Mouse (Mus musculus) hindbrain, embryonic 16.5 days (tissue): ENCODE measurements around the gene Rps11. TPM values are rescaled to one million over a fixed set of nuclear protein-coding genes. Genes with fewer than 3 reads are reported as not detected.
"Not testable (repeated sequence)": the region's sequence is repeated elsewhere in the genome, so short reads cannot be mapped to it uniquely, and the experiment has no call there.

ENCODE experiments used
- ATAC-seq: fragments of 200-750 bp; cut with Nextera tagmentation; 2 replicates; pipeline ENCODE4 v1.8.0; 2017; ENCODE audit warnings: moderate TSS enrichment, moderate library complexity
- H3K27ac ChIP-seq: fragments of 300-500 bp; sonication (generic); 2 replicates; pipeline ENCODE4 v1.5.1; 2014; ENCODE audit warnings: low read depth, mild to moderate bottlenecking, control low read depth, low read length, moderate library complexity
- H3K27me3 ChIP-seq: fragments of 300-500 bp; sonication (generic); replicated peaks from 2 replicates; pipeline ENCODE4 v1.6.1; 2014; ENCODE audit warnings: low read length; ENCODE audit not compliant: control insufficient read depth, insufficient read depth
- H3K36me3 ChIP-seq: fragments of 300-500 bp; sonication (generic); 2 replicates; pipeline ENCODE4 v1.6.1; 2014; ENCODE audit warnings: mild to moderate bottlenecking, low read length, moderate library complexity, mixed read lengths; ENCODE audit not compliant: control insufficient read depth, insufficient read depth
- H3K4me1 ChIP-seq: fragments of 300-500 bp; sonication (generic); 2 replicates; pipeline ENCODE4 v1.6.1; 2014; ENCODE audit warnings: low read depth, low read length; ENCODE audit not compliant: control insufficient read depth, insufficient read depth
- H3K4me2 ChIP-seq: fragments of 300-500 bp; sonication (generic); 2 replicates; pipeline ENCODE4 v1.6.1; 2014; ENCODE audit warnings: mild to moderate bottlenecking, low read length, control low read depth, moderate library complexity
- H3K4me3 ChIP-seq: fragments of 300-500 bp; sonication (generic); 2 replicates; pipeline ENCODE4 v1.5.1; 2014; ENCODE audit warnings: mild to moderate bottlenecking, low read length, control low read depth, moderate library complexity
- H3K9ac ChIP-seq: fragments of 300-500 bp; sonication (generic); 2 replicates; pipeline ENCODE4 v1.6.1; 2014; ENCODE audit warnings: low read depth, mild to moderate bottlenecking, control low read depth, low read length, moderate library complexity
- H3K9me3 ChIP-seq: fragments of 300-500 bp; sonication (generic); 2 replicates; pipeline ENCODE4 v1.6.1; 2014; ENCODE audit warnings: mild to moderate bottlenecking, low read length, moderate library complexity; ENCODE audit not compliant: control insufficient read depth
- WGBS: fragments of 180-500 bp; shearing (Covaris S2); extraction: QIAGEN DNeasy Blood & Tissue Kit; methylation state at CpG from one replicate; pipeline ENCODE4 v1.1.7; 2014; 5-methylcytosine and 5-hydroxymethylcytosine counted together
- polyA plus RNA-seq: library from polyadenylated mRNA; unstranded; fragments of >200 nt; fragmentation: Nextera tagmentation; extraction: Ambion mirVana; gene quantifications from 2 replicates; pipeline ENCODE4 v1.2.1, GENCODE M21; 2015

The Rps11 gene
- polyA plus RNA-seq, 1 experiment from 2014 or later: 709 TPM

- no peak overlapping the region for H3K27ac ChIP-seq
- peaks cover 54% of the 10 kb centered on the region for H3K36me3 ChIP-seq
- H3K9ac ChIP-seq: no peak overlapping the region
- no peaks in the 10 kb centered on the region for H3K9me3 ChIP-seq
- ATAC-seq: no peak
- no peak overlapping the region for H3K4me3 ChIP-seq
- H3K27me3 ChIP-seq: no peaks in the 10 kb centered on the region
- H3K4me1 ChIP-seq: peaks cover 23% of the 10 kb centered on the region
- H3K4me2 ChIP-seq: no peak overlapping the region
Observed at GRCm38 (mm10) chr7:45121966-45122365, 2.3 kb downstream of the Rps11 start.

DNA sequence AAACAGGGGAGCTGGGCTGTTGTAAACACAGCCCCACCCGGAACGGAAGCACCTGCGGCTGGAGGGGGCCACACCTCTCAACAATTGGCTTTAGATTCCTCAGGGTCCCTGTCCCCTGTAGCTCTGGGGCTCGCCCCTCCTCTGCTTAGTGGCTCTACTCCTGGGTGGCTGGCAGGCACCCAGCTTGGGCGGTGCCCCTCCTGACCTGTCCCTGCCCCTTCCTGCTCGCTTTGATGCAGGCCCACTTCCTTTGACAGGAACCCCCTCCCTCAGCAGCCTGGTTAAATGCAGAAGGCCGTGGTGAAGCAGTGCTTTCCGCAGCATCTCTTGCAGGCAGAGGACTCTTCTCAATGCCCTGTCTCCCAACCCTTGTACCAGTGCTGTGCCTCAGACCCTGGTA is 2.8 kb downstream of the Rps11 start:
- Histone ChIP-seq H3K9ac (no peak overlapping the region), H3K36me3 (peaks cover 50% of the 10 kb centered on the region), H3K4me3 (no peak overlapping the region), H3K27me3 (no peaks in the 10 kb centered on the region), H3K4me2 (no peak overlapping the region), H3K27ac (no peak overlapping the region), H3K9me3 (no peaks in the 10 kb centered on the region), H3K4me1 (peaks cover 18% of the 10 kb centered on the region)
- WGBS: 65% methylated on average over 8 of the region's 8 CpGs
- no peak for ATAC-seq

DNA sequence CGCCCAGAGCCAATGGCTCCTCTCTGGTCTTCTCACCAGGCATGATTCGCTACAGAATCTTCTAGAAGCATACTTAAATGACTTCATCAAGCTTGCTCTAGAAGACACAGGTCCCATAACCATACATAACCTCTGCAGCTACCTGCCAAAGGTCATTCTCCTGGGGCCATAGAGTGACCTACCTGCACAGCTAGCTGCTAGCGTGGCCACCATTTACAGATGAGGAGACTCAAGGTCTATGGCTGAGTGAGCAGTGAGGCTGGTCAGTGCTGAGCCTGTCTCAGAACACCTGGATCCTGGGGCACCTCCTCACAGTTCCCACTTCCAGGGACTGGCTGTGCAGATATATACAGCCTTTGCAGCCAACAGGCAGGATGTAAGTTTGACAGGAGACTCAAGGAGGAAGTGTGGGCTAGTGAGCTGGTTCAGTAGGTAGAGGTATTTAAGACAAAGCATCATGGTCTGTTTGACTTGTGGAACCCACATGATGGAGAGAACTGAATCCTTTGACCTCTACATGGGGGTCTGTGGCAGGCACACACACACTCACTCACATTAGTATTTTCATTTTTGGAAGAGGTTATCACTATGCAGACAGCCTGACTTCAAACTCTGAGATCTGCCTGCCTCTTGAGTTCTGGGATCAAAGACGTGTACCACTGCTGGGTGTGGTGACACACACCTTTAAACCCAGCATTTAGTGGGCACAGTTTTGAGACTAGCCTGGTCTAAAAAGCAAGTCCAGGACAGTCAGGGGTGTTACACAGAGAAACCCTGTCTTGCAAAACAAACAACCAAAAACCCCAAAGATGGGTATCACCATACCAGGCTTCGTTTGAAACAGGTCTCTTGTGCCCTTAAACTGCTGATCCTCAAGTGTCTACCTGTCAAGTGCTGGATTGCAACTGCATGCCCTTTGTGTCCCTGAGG is 4.2 kb downstream of the Rps11 start:
- Histone ChIP-seq H3K4me1 (peaks cover 14% of the 10 kb centered on the region), H3K9me3 (no peaks in the 10 kb centered on the region), H3K9ac (no peak overlapping the region), H3K27me3 (no peaks in the 10 kb centered on the region), H3K36me3 (peaks cover 37% of the 10 kb centered on the region), H3K4me3 (no peak overlapping the region), H3K4me2 (no peak overlapping the region), H3K27ac (peak overlapping the region; percentile 23; the same call in 1 of the 2 replicates)
- ATAC-seq: no peak
- 86% methylated on average over 5 of the region's 5 CpGs for WGBS

- ATAC-seq: no peak
- H3K4me1 ChIP-seq: peaks cover 11% of the 10 kb centered on the region
- WGBS: 90% methylated on average over 6 of the region's 6 CpGs
- H3K4me3 ChIP-seq: no peak overlapping the region
- no peak overlapping the region for H3K4me2 ChIP-seq
- no peak overlapping the region for H3K9ac ChIP-seq
- no peaks in the 10 kb centered on the region for H3K27me3 ChIP-seq
- no peaks in the 10 kb centered on the region for H3K9me3 ChIP-seq
- peaks cover 36% of the 10 kb centered on the region for H3K36me3 ChIP-seq
- H3K27ac ChIP-seq: no peak overlapping the region
Observed at GRCm38 (mm10) chr7:45118336-45118735, 5.9 kb downstream of the Rps11 start.

DNA sequence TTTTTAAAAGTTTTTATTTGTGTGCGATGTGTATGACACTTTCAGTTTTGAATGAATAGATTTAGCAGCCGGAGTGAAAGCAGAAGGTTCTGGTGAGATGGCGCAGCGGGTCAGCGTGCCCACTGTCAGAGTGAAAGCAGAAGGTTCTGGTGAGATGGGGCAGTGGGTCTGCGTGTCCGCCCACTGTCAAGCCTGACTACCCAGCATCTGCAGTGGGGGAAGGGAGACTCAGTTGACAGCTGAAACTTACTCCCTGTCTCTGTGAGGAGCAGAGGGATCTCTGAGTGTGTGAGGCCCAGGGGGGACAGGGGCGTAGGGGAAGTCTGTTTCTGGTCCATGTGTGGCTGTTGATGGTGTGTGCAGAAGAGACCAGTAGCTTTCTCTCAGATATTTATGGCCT is 6.7 kb downstream of the Rps11 start:
- Histone ChIP-seq H3K27ac (no peak overlapping the region), H3K4me2 (no peak overlapping the region), H3K4me1 (peaks cover 4% of the 10 kb centered on the region), H3K9ac (no peak overlapping the region), H3K27me3 (no peaks in the 10 kb centered on the region), H3K36me3 (peaks cover 30% of the 10 kb centered on the region), H3K9me3 (no peaks in the 10 kb centered on the region), H3K4me3 (no peak overlapping the region)
- 73% methylated on average over 8 of the region's 8 CpGs for WGBS
- ATAC-seq: no peak

GRCm38 (mm10) chr7:45113476-45113875 is 10.8 kb downstream of the Rps11 start:
- H3K27ac ChIP-seq: no peak overlapping the region
- no peak overlapping the region for H3K9ac ChIP-seq
- 82% methylated on average over 2 of the region's 2 CpGs for WGBS
- H3K4me3 ChIP-seq: no peak overlapping the region
- ATAC-seq: no peak
- no peaks in the 10 kb centered on the region for H3K4me1 ChIP-seq
- H3K9me3 ChIP-seq: no peaks in the 10 kb centered on the region
- H3K4me2 ChIP-seq: no peak overlapping the region
- 0 out of 2 replicates have a peak, but pooled peaks cover 2% of the 10 kb centered on the region for H3K36me3 ChIP-seq
- no peaks in the 10 kb centered on the region for H3K27me3 ChIP-seq

DNA sequence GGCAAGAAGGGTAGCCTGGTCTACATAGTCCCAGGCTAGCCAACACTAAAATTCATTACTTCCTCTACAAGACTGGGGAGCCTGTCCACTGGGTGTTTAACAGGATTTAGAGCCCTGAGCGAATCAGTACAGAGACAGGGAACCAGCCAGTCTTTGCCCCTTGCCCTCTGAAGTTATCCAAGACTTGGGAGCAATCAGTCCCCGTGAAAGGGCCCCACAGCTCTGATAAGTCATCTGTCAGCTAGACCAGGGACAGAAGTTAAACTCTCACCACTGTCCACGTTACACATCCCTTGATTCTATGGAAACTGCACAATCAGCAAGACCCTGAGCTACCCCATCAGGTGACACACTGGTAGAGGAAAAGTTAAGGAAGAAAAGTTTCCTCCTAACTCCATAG is 11.7 kb downstream of the Rps11 start:
- Histone ChIP-seq H3K27ac (no peak overlapping the region), H3K27me3 (no peaks in the 10 kb centered on the region), H3K36me3 (no peaks in the 10 kb centered on the region), H3K4me2 (no peak overlapping the region), H3K4me3 (no peak overlapping the region), H3K9me3 (no peaks in the 10 kb centered on the region), H3K9ac (no peak overlapping the region), H3K4me1 (no peaks in the 10 kb centered on the region)
- no peak for ATAC-seq
- WGBS: 75% methylated on average over 3 of the region's 3 CpGs

- H3K4me2 ChIP-seq: no peak overlapping the region
- WGBS: 72% methylated on average over 2 of the region's 2 CpGs
- H3K36me3 ChIP-seq: no peaks in the 10 kb centered on the region
- no peak overlapping the region for H3K4me3 ChIP-seq
- H3K27me3 ChIP-seq: no peaks in the 10 kb centered on the region
- ATAC-seq: no peak
- H3K9ac ChIP-seq: no peak overlapping the region
- no peaks in the 10 kb centered on the region for H3K9me3 ChIP-seq
- H3K27ac ChIP-seq: no peak overlapping the region
- H3K4me1 ChIP-seq: no peaks in the 10 kb centered on the region
Observed at GRCm38 (mm10) chr7:45111940-45112339, 12.3 kb downstream of the Rps11 start.

DNA sequence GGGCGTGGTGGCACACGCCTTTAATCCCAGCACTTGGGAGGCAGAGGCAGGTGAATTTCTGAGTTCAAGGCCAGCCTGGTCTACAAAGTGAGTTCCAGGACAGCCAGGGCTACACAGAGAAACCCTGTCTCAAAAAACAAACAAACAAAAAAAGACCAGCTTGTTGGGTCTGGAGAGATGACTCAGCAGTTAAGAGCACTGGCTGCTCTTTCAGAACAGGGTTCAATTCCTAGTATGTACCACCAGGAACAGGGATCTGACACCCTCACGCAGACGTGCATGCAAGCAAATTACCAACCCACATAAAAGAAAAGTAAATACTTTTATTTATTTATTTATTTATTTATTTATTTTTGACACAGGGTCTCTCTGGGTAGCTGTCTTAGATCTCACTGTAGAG is 14.2 kb downstream of the Rps11 start:
- H3K27me3 ChIP-seq, H3K36me3 ChIP-seq, ATAC-seq, H3K27ac ChIP-seq, H3K4me1 ChIP-seq, H3K4me3 ChIP-seq, H3K9ac ChIP-seq, H3K4me2 ChIP-seq, H3K9me3 ChIP-seq: not testable (repeated sequence)
- 90% methylated on average over 4 of the region's 4 CpGs for WGBS
